Mouse (Mus musculus) ES-Bruce4 (cell line): ENCODE results near the gene Lhcgr.

Experiments used
- CTCF ChIP-seq: IDR thresholded peaks from one replicate; pipeline ENCODE4 v1.8.1; 2011; ENCODE audit warnings: low read depth, low read length
- EP300 ChIP-seq: IDR thresholded peaks from 2 replicates; pipeline ENCODE4 v1.6.1; 2011; ENCODE audit warnings: low read depth, low read length; ENCODE audit not compliant: insufficient read depth
- POLR2A ChIP-seq: IDR thresholded peaks from one replicate; pipeline ENCODE4 v1.8.1; 2011; ENCODE audit warnings: low read length; ENCODE audit not compliant: insufficient read depth

DNA sequence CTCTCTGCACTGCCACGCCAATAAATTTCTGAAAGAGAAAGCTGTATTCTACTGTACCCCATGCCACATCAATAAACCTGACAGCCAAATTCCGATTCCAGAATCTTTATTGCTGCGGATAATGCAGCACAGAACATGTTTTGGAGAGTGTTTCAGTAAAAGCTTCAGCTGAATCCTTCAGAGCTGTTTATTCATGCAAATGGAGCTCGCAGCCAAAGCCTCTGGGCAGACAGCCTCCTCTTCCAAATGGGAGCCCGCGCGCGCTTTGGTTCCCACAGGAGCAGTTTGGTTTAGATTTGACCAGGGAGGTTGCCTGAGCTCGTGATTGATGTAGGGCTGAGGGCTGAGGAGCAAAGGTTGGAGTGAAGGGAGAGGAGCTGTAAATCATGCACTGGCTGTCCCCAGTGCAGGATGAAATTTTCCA, 17.7 kb downstream of the Lhcgr start:
- TF ChIP-seq CTCF = no peak
- no peak for TF ChIP-seq POLR2A
- no peak for TF ChIP-seq EP300
